Mouse (Mus musculus) limb, embryonic 15.5 days (tissue): Measurements from ENCODE around the gene Gsto1. TPM values are rescaled to one million over a fixed set of nuclear protein-coding genes. Genes with fewer than 3 reads are reported as not detected.

Experiments used
- ATAC-seq: fragments of 200-750 bp; cut with Nextera tagmentation; 2 replicates; pipeline ENCODE4 v1.8.0; 2017; ENCODE audit warnings: low read depth, moderate TSS enrichment; ENCODE audit not compliant: insufficient number of reproducible peaks, low FRiP score, low TSS enrichment
- H3K27ac ChIP-seq: fragments of 300-500 bp; sonication (generic); 2 replicates; pipeline ENCODE4 v1.5.1; 2015; ENCODE audit warnings: moderate library complexity, mild to moderate bottlenecking, inconsistent platforms
- H3K27me3 ChIP-seq: fragments of 300-500 bp; sonication (generic); 2 replicates; pipeline ENCODE4 v1.6.1; 2015; ENCODE audit warnings: inconsistent platforms
- H3K36me3 ChIP-seq: fragments of 300-500 bp; sonication (generic); 2 replicates; pipeline ENCODE4 v1.6.1; 2015; ENCODE audit warnings: inconsistent platforms
- H3K4me1 ChIP-seq: fragments of 300-500 bp; sonication (generic); 2 replicates; pipeline ENCODE4 v1.6.1; 2015; ENCODE audit warnings: inconsistent platforms
- H3K4me2 ChIP-seq: fragments of 300-500 bp; sonication (generic); 2 replicates; pipeline ENCODE4 v1.6.1; 2015; ENCODE audit warnings: mild to moderate bottlenecking, inconsistent platforms
- H3K4me3 ChIP-seq: fragments of 300-500 bp; sonication (generic); 2 replicates; pipeline ENCODE4 v1.5.1; 2015; ENCODE audit warnings: mild to moderate bottlenecking, inconsistent platforms
- H3K9ac ChIP-seq: fragments of 300-500 bp; sonication (generic); 2 replicates; pipeline ENCODE4 v1.6.1; 2015; ENCODE audit warnings: inconsistent platforms
- H3K9me3 ChIP-seq: fragments of 300-500 bp; sonication (generic); 2 replicates; pipeline ENCODE4 v1.6.1; 2016; ENCODE audit warnings: inconsistent platforms
- WGBS: fragments of 180-500 bp; shearing (Covaris S2); methylation state at CpG from one replicate; pipeline ENCODE4 v1.1.7; 2015; 5-methylcytosine and 5-hydroxymethylcytosine counted together
- polyA plus RNA-seq: library from polyadenylated mRNA; unstranded; fragments of >200 nt; fragmentation: Nextera tagmentation; extraction: Ambion mirVana; gene quantifications from 2 replicates; pipeline ENCODE4 v1.2.1, GENCODE M21; 2015

Gsto1 gene
- polyA plus RNA-seq, 1 experiment from 2014 or later = 227 TPM

DNA sequence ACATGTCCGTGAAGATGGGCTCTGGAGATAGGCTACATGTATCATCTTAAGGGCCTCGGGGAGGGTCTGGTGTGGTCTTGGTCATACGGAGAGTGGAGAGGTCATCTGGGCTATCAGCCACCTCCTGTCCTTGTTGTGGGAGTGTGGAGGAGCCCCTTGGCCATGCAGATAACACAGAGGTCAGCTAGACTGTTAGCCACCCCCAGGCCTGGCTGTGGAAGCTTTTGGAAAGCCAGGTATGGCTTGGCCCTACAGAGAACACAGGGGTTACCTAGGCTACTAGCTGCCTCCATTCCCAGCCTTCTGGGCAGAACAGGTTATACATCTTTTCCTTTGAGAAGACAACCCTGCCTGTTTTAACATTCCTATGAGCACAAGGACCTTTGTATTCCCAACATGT is 7.8 kb downstream of the Gsto1 start:
- Histone ChIP-seq H3K4me3 (no peak overlapping the region), H3K27ac (no peak overlapping the region), H3K36me3 (peaks cover 38% of the 10 kb centered on the region), H3K9ac (no peak overlapping the region), H3K9me3 (no peaks in the 10 kb centered on the region), H3K27me3 (no peaks in the 10 kb centered on the region), H3K4me2 (no peak overlapping the region), H3K4me1 (peaks cover 2% of the 10 kb centered on the region; the same call in 1 of the 2 replicates)
- ATAC-seq = no peak
- WGBS = 94% methylated on average over 3 of the region's 3 CpGs

DNA sequence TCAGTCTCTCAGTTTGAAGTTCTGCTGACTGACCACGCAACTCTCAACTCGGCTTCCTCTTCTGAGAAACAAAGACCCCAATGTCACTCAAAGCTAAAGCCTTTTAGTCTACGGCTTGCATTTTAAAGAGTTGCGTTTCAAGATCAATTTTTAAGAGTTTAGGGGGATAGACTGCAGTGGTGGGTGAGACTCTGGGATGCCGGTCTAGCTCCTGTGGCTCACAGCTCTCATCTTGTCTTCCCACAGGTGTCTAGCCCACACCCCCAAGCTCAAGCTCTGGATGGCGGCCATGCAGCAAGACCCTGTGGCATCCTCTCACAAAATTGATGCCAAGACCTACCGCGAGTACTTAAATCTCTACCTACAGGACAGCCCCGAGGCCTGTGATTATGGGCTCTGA is 9.3 kb downstream of the Gsto1 start:
- Histone ChIP-seq H3K27ac (no peak overlapping the region), H3K4me1 (peaks cover 2% of the 10 kb centered on the region; the same call in 1 of the 2 replicates), H3K27me3 (no peaks in the 10 kb centered on the region), H3K36me3 (peaks cover 29% of the 10 kb centered on the region), H3K9ac (no peak overlapping the region), H3K4me2 (no peak overlapping the region), H3K4me3 (no peak overlapping the region), H3K9me3 (no peaks in the 10 kb centered on the region)
- 94% methylated on average over 9 of the region's 9 CpGs for WGBS
- ATAC-seq = no peak

DNA sequence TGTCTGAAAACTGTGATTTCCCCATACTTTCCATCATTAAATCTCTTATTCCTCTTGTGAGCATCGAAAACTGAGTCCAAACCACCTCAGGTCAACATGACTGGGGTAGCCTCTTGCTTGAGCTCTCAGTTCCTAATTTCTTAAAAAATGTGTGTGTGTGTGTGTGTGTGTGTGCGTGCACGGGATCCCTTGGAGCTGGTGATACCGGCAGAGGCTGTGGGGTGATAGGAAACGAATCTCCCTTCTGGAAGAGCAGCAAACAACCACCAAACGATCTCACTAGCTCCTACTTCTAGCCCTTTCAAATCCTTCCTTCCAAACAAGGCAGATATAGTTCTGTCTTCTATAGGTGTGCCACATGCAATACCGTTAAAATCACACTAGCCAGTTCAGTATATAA is 10.0 kb downstream of the Gsto1 start:
- Histone ChIP-seq H3K27me3 (no peaks in the 10 kb centered on the region), H3K4me2 (peak overlapping the region; percentile 87), H3K4me3 (peak overlapping the region; percentile 75), H3K4me1 (peaks cover 3% of the 10 kb centered on the region; the same call in 1 of the 2 replicates), H3K27ac (no peak overlapping the region), H3K9me3 (no peaks in the 10 kb centered on the region), H3K9ac (no peak overlapping the region), H3K36me3 (peaks cover 22% of the 10 kb centered on the region)
- 86% methylated on average over 7 of the region's 7 CpGs for WGBS
- no peak for ATAC-seq

DNA sequence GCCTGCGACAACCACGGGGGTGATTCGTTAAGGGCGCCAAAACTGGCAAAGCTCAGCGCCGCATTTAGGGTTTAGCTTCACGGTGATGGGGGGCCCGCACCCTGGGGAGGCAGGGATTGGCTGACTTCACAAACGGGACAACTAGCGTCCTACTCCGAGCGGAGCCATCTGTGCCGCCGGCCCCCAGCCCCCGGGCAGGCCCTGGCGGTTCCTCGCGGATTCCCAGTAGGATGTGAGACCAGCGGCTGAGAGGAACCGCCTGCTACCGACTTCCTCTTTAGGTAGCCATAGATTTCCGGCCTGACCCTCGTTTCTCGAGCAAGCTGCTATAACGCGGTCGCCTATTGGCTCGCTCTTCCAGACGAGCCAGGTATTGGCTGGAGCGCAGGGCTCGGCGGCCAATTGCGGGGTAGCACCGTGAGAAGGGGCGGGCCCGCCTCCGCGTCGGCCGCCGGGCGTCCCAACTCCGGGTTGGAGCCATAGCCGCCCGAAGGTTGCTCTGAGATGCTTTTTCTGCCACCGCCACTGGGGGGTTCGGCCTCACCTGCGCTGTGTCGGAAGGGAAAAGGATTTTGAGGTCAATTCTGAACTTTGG is 10.7 kb downstream of the Gsto1 start, which contains the start of gene Gsto2:
Gene Gsto2 (plus strand): TSS at position 182 of the 595 bp plus-strand sequence.
- peak within 1 kb of the TSS; percentile 91 for H3K27ac ChIP-seq
- peaks cover 6% of the 10 kb centered on the region; the same call in 1 of the 2 replicates for H3K4me1 ChIP-seq
- H3K27me3 ChIP-seq = no peaks in the 10 kb centered on the region
- no peaks in the 10 kb centered on the region for H3K9me3 ChIP-seq
- H3K4me3 ChIP-seq = peak within 1 kb of the TSS; percentile 75
- H3K4me2 ChIP-seq = peak within 1 kb of the TSS; percentile 87
- under 1% methylated on average over 49 of the region's 49 CpGs for WGBS
- H3K9ac ChIP-seq = peak within 1 kb of the TSS; percentile 72
- peak; percentile 100 for ATAC-seq
- peaks cover 21% of the 10 kb centered on the region for H3K36me3 ChIP-seq

DNA sequence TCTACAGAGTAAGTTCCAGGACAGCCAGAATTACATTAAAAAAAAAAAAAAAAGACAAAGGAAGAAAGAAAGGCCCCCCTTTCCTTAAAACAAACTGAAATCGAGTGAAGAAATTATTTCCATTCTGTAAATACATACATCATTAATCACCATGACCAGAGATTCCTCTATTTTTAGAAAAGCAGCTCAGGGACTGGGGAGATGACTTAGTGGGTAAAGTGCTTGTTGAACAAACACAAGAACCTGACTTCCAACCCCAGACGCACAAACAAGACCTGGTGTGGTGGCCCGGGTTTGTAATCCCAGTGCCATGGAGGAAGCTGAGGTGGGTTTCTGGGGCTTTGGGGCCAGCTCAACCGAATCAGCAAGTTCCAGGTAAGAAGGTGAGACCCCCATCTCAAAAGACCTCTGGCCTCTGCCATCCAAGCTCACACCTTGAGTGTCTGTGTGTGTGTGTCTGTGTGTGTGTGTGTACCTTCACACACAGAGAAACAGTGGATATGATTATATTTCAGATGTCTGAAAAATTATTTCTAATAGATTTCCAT is 12.9 kb downstream of the Gsto1 start:
- Histone ChIP-seq H3K9ac (no peak overlapping the region), H3K4me2 (no peak overlapping the region), H3K27ac (no peak overlapping the region), H3K9me3 (no peaks in the 10 kb centered on the region), H3K36me3 (peaks cover 11% of the 10 kb centered on the region), H3K27me3 (no peaks in the 10 kb centered on the region), H3K4me1 (peaks cover 6% of the 10 kb centered on the region; the same call in 1 of the 2 replicates), H3K4me3 (no peak overlapping the region)
- WGBS = 67% methylated on average over 4 of the region's 4 CpGs
- ATAC-seq = no peak

DNA sequence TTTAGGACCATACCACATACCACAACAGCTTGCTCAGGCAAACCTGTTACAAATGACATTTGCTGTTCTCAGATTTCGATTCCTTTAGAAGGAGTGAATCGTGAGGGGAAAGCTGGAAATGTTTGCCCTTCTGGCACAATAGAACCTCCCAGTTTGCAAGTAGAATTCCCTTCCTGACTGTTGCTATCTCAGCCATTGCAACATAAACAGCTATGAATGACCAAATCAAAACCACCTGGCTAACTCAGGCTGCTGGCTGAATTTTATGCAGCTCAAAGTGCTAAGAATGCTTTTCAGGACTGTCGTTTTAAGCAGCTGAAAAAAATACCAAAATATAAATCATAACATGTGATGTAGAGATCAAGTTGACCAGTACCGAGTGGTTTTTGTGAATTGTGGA is 14.2 kb downstream of the Gsto1 start:
- Histone ChIP-seq H3K9ac (no peak overlapping the region), H3K4me1 (peaks cover 6% of the 10 kb centered on the region; the same call in 1 of the 2 replicates), H3K36me3 (peaks cover 7% of the 10 kb centered on the region; the same call in 1 of the 2 replicates), H3K27ac (no peak overlapping the region), H3K4me2 (no peak overlapping the region), H3K9me3 (no peaks in the 10 kb centered on the region), H3K4me3 (no peak overlapping the region), H3K27me3 (no peaks in the 10 kb centered on the region)
- 31% methylated on average over 4 of the region's 4 CpGs for WGBS
- no peak for ATAC-seq

DNA sequence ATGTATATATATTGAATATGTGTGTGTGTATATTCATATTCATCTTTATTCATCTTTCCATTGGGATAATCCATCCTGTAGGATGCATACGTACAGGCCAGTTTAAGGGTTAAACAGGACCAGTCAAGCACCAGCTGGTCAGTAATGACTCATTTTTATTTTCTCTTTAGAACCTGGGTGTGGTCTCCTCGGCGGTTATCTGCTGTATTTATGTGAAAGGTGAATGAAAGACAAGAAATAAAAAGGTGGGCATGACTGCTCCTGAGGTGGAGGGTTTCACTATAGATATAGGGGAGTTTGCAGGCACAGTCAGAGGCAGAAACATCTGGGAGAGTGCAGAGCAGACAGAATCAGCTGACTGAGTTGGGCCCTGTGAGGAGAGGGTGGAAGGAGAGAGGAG is 14.7 kb downstream of the Gsto1 start:
- H3K36me3 ChIP-seq = 0 out of 2 replicates have a peak, but pooled peaks cover 1% of the 10 kb centered on the region
- H3K4me3 ChIP-seq = no peak overlapping the region
- H3K27ac ChIP-seq = no peak overlapping the region
- peaks cover 6% of the 10 kb centered on the region; the same call in 1 of the 2 replicates for H3K4me1 ChIP-seq
- ATAC-seq = no peak
- H3K27me3 ChIP-seq = no peaks in the 10 kb centered on the region
- WGBS = 37% methylated on average over 3 of the region's 3 CpGs
- H3K4me2 ChIP-seq = no peak overlapping the region
- no peaks in the 10 kb centered on the region for H3K9me3 ChIP-seq
- no peak overlapping the region for H3K9ac ChIP-seq

DNA sequence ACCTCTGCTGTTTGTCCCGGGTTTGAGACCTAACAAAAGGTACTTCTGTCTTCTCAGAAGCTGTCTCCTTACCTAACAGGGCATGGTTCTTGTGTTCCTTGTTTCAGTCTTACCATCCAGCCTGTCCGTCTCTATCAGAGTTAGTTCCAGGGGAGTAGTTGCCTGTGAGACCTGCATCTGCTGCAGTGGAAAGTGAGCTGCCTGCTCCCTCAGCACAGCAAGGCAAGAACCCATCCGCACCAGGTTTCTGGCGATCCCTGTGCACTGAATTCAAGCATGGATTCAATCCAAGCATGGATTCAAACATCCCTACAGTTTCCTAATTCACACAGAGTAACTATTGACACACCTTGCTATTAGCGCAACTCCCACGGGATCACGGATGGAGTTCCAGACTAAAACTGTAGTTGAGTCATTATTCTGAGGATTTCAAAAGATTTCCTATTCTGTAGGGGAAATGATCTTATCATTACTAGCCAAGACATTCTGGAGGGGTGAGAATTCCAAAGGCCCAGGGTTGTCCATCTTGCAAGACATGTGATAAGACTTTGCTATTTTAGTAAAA is 15.4 kb downstream of the Gsto1 start:
- no peaks in the 10 kb centered on the region for H3K36me3 ChIP-seq
- peaks cover 6% of the 10 kb centered on the region; the same call in 1 of the 2 replicates for H3K4me1 ChIP-seq
- H3K4me3 ChIP-seq = no peak overlapping the region
- 69% methylated on average over 7 of the region's 7 CpGs for WGBS
- no peak for ATAC-seq
- H3K27ac ChIP-seq = no peak overlapping the region
- H3K4me2 ChIP-seq = no peak overlapping the region
- no peak overlapping the region for H3K9ac ChIP-seq
- H3K9me3 ChIP-seq = no peaks in the 10 kb centered on the region
- H3K27me3 ChIP-seq = no peaks in the 10 kb centered on the region

DNA sequence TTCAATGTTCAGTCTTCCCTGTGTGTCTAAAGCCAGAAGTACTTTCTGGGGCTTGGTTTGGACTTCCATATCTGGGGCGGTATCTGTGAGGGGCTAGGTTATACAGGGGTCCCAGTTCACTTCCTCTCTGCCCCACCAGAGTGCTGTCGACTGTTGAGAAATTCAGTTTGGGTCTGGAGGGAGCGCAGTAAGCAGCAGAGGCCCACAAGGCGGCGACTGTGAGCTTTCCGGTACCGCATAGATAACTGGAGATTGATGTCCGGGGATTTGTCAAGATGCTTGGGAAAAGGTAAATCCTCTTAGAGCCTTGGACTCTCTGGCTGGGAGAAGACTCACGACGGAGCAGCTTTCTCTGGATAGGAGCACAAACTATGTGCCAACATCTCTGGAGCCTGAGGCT is 16.7 kb downstream of the Gsto1 start:
- H3K27me3 ChIP-seq = no peaks in the 10 kb centered on the region
- 39% methylated on average over 10 of the region's 10 CpGs for WGBS

DNA sequence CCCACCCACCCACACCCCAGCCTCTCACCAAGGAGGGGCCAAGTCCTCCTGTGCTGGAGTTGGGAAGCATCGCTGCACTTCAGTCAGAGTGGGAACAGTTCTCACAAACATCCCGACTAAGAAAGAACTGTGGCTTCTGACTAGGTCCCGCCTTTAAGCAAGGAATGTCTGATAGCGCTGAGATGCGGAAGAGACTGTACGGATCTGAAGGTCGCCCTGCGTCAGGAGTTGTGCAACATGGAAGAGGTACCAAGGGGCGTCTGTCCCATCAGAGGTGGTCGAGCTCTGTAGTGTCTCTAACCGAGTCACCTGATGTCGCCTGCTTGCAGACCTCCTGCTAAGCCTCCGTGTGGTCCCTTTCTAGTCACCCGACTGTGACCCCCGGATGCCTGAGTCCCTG is 21.5 kb downstream of the Gsto1 start:
- H3K4me1 ChIP-seq = no peaks in the 10 kb centered on the region
- H3K4me3 ChIP-seq = no peak overlapping the region
- no peaks in the 10 kb centered on the region for H3K27me3 ChIP-seq
- no peak overlapping the region for H3K27ac ChIP-seq
- WGBS = 75% methylated on average over 15 of the region's 15 CpGs
- ATAC-seq = no peak
- H3K36me3 ChIP-seq = no peaks in the 10 kb centered on the region
- H3K4me2 ChIP-seq = no peak overlapping the region
- no peak overlapping the region for H3K9ac ChIP-seq
- no peaks in the 10 kb centered on the region for H3K9me3 ChIP-seq

More for the DNA sequence above, 16.7 kb downstream of the Gsto1 start:
- no peaks in the 10 kb centered on the region for H3K36me3 ChIP-seq
- no peak overlapping the region for H3K4me2 ChIP-seq
- no peak overlapping the region for H3K4me3 ChIP-seq
- 0 out of 2 replicates have a peak, but pooled peaks cover 4% of the 10 kb centered on the region for H3K4me1 ChIP-seq
- H3K9ac ChIP-seq = no peak overlapping the region
- ATAC-seq = no peak
- no peak overlapping the region for H3K27ac ChIP-seq
- no peaks in the 10 kb centered on the region for H3K9me3 ChIP-seq

DNA sequence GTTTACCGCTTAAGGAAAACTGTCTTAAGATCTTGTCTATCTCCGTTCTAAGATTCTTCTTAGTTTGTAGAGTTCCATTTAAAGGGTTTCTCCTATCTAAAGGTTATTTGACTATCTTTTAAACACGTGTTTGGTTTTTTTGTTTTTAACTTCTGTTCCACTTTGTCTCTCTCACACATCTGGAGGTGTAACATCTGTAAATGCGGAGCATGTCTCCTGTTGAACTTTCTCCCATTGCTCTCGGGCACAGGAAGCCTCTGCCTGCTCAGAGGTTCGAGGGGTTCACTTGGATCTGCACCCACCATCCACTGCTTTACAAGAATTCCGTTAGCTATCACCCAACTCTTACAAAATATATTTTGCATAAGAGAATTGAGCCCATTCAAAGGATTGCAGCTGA is 26.8 kb downstream of the Gsto1 start:
- Histone ChIP-seq H3K4me1 (peaks cover 8% of the 10 kb centered on the region; the same call in 1 of the 2 replicates), H3K27me3 (no peaks in the 10 kb centered on the region), H3K36me3 (no peaks in the 10 kb centered on the region), H3K4me3 (no peak overlapping the region), H3K9ac (no peak overlapping the region), H3K4me2 (no peak overlapping the region), H3K9me3 (no peaks in the 10 kb centered on the region), H3K27ac (no peak overlapping the region)
- 79% methylated on average over 7 of the region's 7 CpGs for WGBS
- no peak for ATAC-seq

DNA sequence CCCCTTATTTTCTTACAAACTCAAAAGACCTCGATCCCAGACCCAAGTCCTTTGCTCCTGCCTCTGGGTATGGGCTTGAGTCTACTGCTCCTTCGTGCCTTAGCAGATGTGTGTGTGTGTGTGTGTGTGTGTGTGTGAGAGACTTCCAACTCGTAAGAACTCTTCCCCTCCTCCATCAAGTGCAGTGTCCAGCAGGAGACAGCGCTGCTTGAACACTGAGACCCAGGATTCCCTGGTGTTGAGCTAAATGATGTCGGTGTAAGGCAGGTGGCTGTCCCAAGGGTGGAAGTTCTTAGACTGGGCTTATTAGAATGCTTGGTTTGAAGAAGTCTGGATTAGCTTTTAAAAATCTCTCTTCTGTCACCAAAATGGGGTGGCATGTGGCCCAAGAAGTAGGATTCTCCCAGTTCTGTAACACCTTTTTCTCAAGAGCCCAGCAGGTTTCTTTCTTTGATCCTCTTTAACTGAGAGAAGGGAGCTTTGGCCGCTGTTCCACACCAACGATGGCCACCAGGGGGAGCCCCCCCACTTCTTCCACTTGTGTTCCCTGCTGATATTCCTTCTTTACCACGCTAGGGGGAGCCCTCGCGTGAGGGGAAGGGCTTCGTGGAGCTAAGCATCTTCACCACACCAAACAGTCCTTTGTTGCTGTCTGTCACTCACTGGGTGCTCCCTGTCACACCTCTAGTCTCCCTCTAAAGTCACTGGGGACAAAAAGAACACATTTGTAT is 27.5 kb downstream of the Gsto1 start:
- ATAC-seq = no peak
- Histone ChIP-seq H3K4me2 (no peak overlapping the region), H3K4me1 (peaks cover 16% of the 10 kb centered on the region; the same call in 1 of the 2 replicates), H3K27ac (no peak overlapping the region), H3K27me3 (no peaks in the 10 kb centered on the region), H3K9me3 (no peaks in the 10 kb centered on the region), H3K36me3 (no peaks in the 10 kb centered on the region), H3K9ac (no peak overlapping the region), H3K4me3 (no peak overlapping the region)
- 25% methylated on average over 11 of the region's 11 CpGs for WGBS
